Mouse (Mus musculus) intestine, postnatal 0 days (tissue): ENCODE data around the gene Olfr623. TPM values are rescaled to one million over a fixed set of nuclear protein-coding genes. Genes with fewer than 3 reads are reported as not detected.

Source experiments
- ATAC-seq: fragments of 200-750 bp; cut with Nextera tagmentation; 2 replicates; pipeline ENCODE4 v1.8.0; 2017; ENCODE audit warnings: mild to moderate bottlenecking, moderate TSS enrichment, moderate library complexity
- H3K27ac ChIP-seq: fragments of 300-500 bp; sonication (generic); 2 replicates; pipeline ENCODE4 v1.5.1; 2014; ENCODE audit warnings: mild to moderate bottlenecking, low read depth, low read length, moderate library complexity
- H3K27me3 ChIP-seq: fragments of 300-500 bp; sonication (generic); replicated peaks from 2 replicates; pipeline ENCODE4 v1.6.1; 2014; ENCODE audit warnings: low read length, mixed read lengths; ENCODE audit not compliant: control insufficient read depth, insufficient read depth
- H3K36me3 ChIP-seq: fragments of 300-500 bp; sonication (generic); 2 replicates; pipeline ENCODE4 v1.6.1; 2014; ENCODE audit warnings: mild to moderate bottlenecking, moderate library complexity; ENCODE audit not compliant: control insufficient read depth, insufficient read depth
- H3K4me1 ChIP-seq: fragments of 300-500 bp; sonication (generic); replicated peaks from 2 replicates; pipeline ENCODE4 v1.6.1; 2014; ENCODE audit warnings: antibody characterized with exemption, low read length, mixed read lengths; ENCODE audit not compliant: control insufficient read depth, insufficient read depth
- H3K4me2 ChIP-seq: fragments of 300-500 bp; sonication (generic); replicated peaks from 2 replicates; pipeline ENCODE4 v1.6.1; 2014; ENCODE audit warnings: low read depth, mild to moderate bottlenecking, moderate library complexity
- H3K4me3 ChIP-seq: fragments of 300-500 bp; sonication (generic); 2 replicates; pipeline ENCODE4 v1.5.1; 2014; ENCODE audit warnings: low read depth, low read length
- H3K9ac ChIP-seq: fragments of 300-500 bp; sonication (generic); 2 replicates; pipeline ENCODE4 v1.6.1; 2014; ENCODE audit warnings: mild to moderate bottlenecking, low read depth, low read length
- H3K9me3 ChIP-seq: fragments of 300-500 bp; sonication (generic); 2 replicates; pipeline ENCODE4 v1.6.1; 2016; ENCODE audit warnings: mixed run types; ENCODE audit not compliant: control insufficient read depth
- CTCF ChIP-seq: sonication (generic); IDR thresholded peaks from 2 replicates; pipeline ENCODE4 v1.5.1; 2016; ENCODE audit warnings: low read depth, mild to moderate bottlenecking, control low read depth, antibody characterized with exemption, moderate library complexity
- WGBS: fragments of 180-500 bp; shearing (Covaris S2); extraction: QIAGEN DNeasy Blood & Tissue Kit; methylation state at CpG from one replicate; pipeline ENCODE4 v1.1.7; 2014; 5-methylcytosine and 5-hydroxymethylcytosine counted together
- polyA plus RNA-seq: library from polyadenylated mRNA; unstranded; fragments of >200 nt; fragmentation: Nextera tagmentation; extraction: Ambion mirVana; gene quantifications from 2 replicates; pipeline ENCODE4 v1.2.1, GENCODE M21; 2015

Olfr623 gene
- polyA plus RNA-seq = not detected in 2 replicates

DNA sequence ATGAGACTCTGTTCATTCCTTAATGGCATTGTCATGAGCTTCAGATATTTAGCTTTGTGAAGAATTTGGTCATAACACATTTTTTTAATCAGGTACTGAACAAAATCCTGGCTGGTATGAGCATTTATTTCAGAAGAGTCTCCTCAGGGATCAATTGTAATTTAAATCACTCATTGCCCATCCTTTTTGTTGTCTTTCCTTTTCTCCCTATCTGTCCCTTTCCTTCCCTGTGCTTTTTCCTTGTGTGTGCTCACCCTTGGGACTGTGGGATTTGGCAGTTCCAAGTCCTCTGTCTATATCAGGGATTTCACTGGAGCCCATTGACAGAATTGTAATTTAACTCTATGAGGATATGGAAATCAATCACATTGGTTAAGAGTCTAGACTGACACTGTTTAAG is at the start of gene Olfr623:
Gene Olfr623, minus strand, starts transcription at position 101 of the 400 bp plus-strand sequence.
- H3K9ac ChIP-seq = no peak within 1 kb of the TSS
- no peak for ATAC-seq
- no peak within 1 kb of the TSS for H3K27ac ChIP-seq
- TF ChIP-seq CTCF = no peak
- no peak within 1 kb of the TSS for H3K4me3 ChIP-seq
- no peaks in the 10 kb centered on the region for H3K9me3 ChIP-seq
- H3K27me3 ChIP-seq = no peaks in the 10 kb centered on the region
- H3K4me2 ChIP-seq = no peak within 1 kb of the TSS
- H3K4me1 ChIP-seq = no peaks in the 10 kb centered on the region
- no peaks in the 10 kb centered on the region for H3K36me3 ChIP-seq

DNA sequence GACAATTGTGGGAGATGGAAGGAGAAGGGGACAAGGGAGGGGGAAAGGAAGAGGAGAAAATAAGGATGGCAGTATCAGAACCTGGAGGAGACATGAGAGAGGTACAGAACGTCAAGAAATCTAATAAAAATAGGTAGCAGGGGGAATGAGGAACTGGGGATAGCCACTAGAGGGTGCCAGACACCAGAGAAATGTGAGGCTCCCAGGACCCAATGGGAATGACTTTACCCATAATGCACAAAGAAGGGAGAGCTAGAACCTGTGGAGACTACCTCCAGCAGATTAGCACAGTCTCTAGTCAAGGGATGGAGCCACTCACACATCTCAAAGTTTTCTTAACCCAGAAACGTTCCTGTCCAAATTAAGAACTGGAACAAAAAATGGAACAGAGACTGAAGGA is 48.5 kb upstream of the Olfr623 start:
- Histone ChIP-seq H3K4me3 (no peak overlapping the region), H3K4me1 (no peaks in the 10 kb centered on the region), H3K27me3 (no peaks in the 10 kb centered on the region), H3K9ac (no peak overlapping the region), H3K27ac (no peak overlapping the region), H3K36me3 (no peaks in the 10 kb centered on the region), H3K4me2 (no peak overlapping the region), H3K9me3 (no peaks in the 10 kb centered on the region)
- peak; percentile 52 for TF ChIP-seq CTCF
- no peak for ATAC-seq
- WGBS = 30% methylated on average over 2 of the region's 2 CpGs

DNA sequence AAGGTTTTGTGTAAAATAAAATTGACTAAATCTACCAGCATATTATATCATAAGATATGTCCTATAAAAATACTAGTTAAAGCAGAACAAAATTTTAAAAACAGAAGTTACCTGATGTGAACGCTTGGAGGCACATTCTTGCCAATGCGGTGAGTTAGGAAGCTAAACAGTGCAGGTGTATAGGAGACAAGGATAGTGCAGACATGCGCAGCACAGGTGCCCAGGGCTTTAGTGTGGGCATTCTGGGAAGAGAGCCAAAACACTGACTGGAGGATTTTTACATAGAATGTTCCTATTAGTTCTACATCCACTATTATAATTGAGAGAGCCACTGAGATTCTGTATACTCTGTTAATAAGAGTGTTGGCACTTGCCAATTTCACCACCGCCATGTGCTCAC is 36.0 kb upstream of the Olfr623 start:
- H3K9me3 ChIP-seq = no peaks in the 10 kb centered on the region
- no peak for ATAC-seq
- no peak for TF ChIP-seq CTCF
- H3K9ac ChIP-seq = no peak overlapping the region
- no peaks in the 10 kb centered on the region for H3K36me3 ChIP-seq
- WGBS = 94% methylated on average over 4 of the region's 4 CpGs
- no peak overlapping the region for H3K4me2 ChIP-seq
- no peaks in the 10 kb centered on the region for H3K4me1 ChIP-seq
- H3K27ac ChIP-seq = no peak overlapping the region
- H3K27me3 ChIP-seq = no peaks in the 10 kb centered on the region
- H3K4me3 ChIP-seq = no peak overlapping the region

- H3K4me1 ChIP-seq = no peaks in the 10 kb centered on the region
- TF ChIP-seq CTCF = no peak
Measured at GRCm38 (mm10) chr7:103682420-103682819, 18.9 kb upstream of the Olfr623 start, which contains the start of gene Olfr625-ps1. Gene Olfr625-ps1 (plus strand): TSS chr7:103682720.

DNA sequence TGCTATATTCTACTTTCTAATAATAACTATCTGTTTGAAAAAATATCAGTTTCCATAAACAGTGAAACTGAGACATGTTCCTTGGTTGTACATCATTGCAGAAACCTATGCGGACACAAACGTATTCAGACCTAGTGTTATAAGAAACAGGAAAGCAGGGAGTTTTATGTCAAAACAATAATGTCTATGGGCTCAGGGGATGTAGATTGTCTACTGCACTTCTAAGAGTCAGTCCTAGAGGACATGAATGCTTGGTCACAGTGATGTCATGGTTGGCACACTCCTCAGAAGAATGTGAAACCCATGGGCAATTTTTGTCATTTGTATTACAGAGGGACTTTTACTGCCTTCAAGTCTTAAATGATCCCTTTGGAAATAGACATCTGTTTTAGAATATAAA is 7.6 kb upstream of the Olfr623 start, which contains the start of gene Olfr624:
Gene Olfr624, minus strand, starts transcription at position 101 of the 400 bp plus-strand sequence.
- TF ChIP-seq CTCF = no peak
- ATAC-seq = no peak
- Histone ChIP-seq H3K9me3 (no peaks in the 10 kb centered on the region), H3K4me2 (no peak within 1 kb of the TSS), H3K4me3 (no peak within 1 kb of the TSS), H3K36me3 (no peaks in the 10 kb centered on the region), H3K27me3 (no peaks in the 10 kb centered on the region), H3K27ac (no peak within 1 kb of the TSS), H3K4me1 (no peaks in the 10 kb centered on the region), H3K9ac (no peak within 1 kb of the TSS)
- WGBS = 84% methylated on average over 2 of the region's 2 CpGs

More at GRCm38 (mm10) chr7:103682420-103682819, 18.9 kb upstream of the Olfr623 start, which contains the start of gene Olfr625-ps1:
- no peaks in the 10 kb centered on the region for H3K27me3 ChIP-seq
- no peak within 1 kb of the TSS for H3K4me3 ChIP-seq
- H3K9ac ChIP-seq = no peak within 1 kb of the TSS
- no peaks in the 10 kb centered on the region for H3K9me3 ChIP-seq
- no peak for ATAC-seq
- H3K4me2 ChIP-seq = no peak within 1 kb of the TSS
- H3K27ac ChIP-seq = no peak within 1 kb of the TSS
- H3K36me3 ChIP-seq = no peaks in the 10 kb centered on the region

- no peaks in the 10 kb centered on the region for H3K36me3 ChIP-seq
- WGBS = 34% methylated on average over 4 of the region's 4 CpGs
Measured at GRCm38 (mm10) chr7:103644070-103644469, 19.4 kb downstream of the Olfr623 start.

DNA sequence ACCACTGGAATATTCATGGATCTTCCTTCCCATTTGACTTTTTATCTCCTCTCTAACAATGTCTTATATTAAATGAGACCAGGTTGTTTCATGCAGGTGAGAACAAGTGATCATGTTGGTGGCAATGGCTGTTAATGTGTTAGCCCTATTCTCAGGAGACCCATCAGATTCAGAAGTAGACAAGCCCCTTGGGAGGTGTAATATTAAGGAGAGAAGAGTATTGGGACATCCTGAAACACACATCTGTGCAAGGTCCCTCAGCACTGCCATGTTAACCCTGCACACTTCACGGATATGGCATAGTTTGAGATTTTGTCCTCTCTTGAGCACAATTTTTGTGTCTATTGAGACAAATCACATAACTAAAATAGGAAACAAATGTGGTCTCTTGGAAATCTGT is 20.9 kb downstream of the Olfr623 start, which contains the start of gene Olfr622:
Gene Olfr622, minus strand, starts transcription at position 101 of the 400 bp plus-strand sequence.
- no peak for ATAC-seq
- no peak within 1 kb of the TSS for H3K4me3 ChIP-seq
- WGBS = 76% methylated on average over 1 of the region's 1 CpGs
- H3K9ac ChIP-seq = no peak within 1 kb of the TSS
- no peak within 1 kb of the TSS for H3K27ac ChIP-seq
- H3K4me2 ChIP-seq = no peak within 1 kb of the TSS
- H3K36me3 ChIP-seq = no peaks in the 10 kb centered on the region
- H3K9me3 ChIP-seq = no peaks in the 10 kb centered on the region
- H3K27me3 ChIP-seq = no peaks in the 10 kb centered on the region
- no peaks in the 10 kb centered on the region for H3K4me1 ChIP-seq
- TF ChIP-seq CTCF = no peak

More at GRCm38 (mm10) chr7:103644070-103644469, 19.4 kb downstream of the Olfr623 start:
- Histone ChIP-seq H3K27ac (no peak overlapping the region), H3K9me3 (no peaks in the 10 kb centered on the region), H3K27me3 (no peaks in the 10 kb centered on the region), H3K4me3 (no peak overlapping the region), H3K4me1 (no peaks in the 10 kb centered on the region), H3K4me2 (no peak overlapping the region), H3K9ac (no peak overlapping the region)
- 0 out of 2 replicates have a peak, but pooled peaks have one; percentile 61 for ATAC-seq
- no peak for TF ChIP-seq CTCF
